Mouse (Mus musculus): Measurements from ENCODE around the gene Ppcs.

DNA sequence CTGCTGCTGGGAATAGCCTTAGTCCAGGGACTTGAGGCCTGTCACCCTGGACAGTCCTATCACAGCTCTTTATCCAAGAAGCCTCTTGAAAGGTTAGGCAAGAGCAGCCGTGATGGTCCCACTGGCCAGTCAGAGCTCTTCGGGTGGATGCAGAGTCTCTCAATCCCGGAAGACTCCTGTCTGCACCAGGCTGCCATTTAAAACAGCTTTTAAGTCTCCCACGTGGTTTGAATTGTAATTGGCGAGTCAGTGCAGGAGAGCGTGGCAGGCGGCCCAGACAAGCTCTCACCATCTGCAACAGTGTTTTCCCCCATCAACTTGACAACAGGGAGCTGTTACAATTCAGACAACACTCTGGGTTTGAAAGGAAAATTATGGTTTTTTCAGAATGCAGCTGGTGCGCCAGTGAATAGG lies 38.5 kb upstream of the Ppcs start:
- TF ChIP-seq POLR2A (IDR thresholded peaks at IDR 0.05; ENCODE audit: borderline replicate concordance, extremely low read depth, low read depth, low read length) (no peak), CTCF (IDR thresholded peaks at IDR 0.05; ENCODE audit: insufficient read depth, low read length) (no peak)

All from lung, adult 2 months (tissue).